ENCODE assay signal across 14 mouse cellular contexts in genomic region chr5:112931901-112932300, GRCm38 (mm10). TPM values are rescaled to one million over a fixed set of nuclear protein-coding genes. Genes with fewer than 3 reads are reported as not detected.
"Had no signal": no experiment of that assay in that cellular context is flagged by ENCODE, and none has a peak within 500 bp of the region (broad histone marks: within the 10 kb centered on the region; RNA-seq: fewer than 3 reads in every experiment).

No protein-coding gene starts in this region.

- H3K27me3 ChIP-seq: limb, embryonic 13.5 days; midbrain, embryonic 13.5 days; neural tube, embryonic 15.5 days had no signal

- H3K27ac ChIP-seq: kidney, postnatal 0 days; limb, embryonic 13.5 days; liver, embryonic 14.5 days; midbrain, embryonic 13.5 days; neural tube, embryonic 15.5 days; stomach, postnatal 0 days had no signal

- H3K9me3 ChIP-seq: limb, embryonic 13.5 days; midbrain, embryonic 13.5 days; neural tube, embryonic 15.5 days had no signal

- H3K4me2 ChIP-seq: limb, embryonic 13.5 days; midbrain, embryonic 13.5 days; neural tube, embryonic 15.5 days had no signal

- ATAC-seq: midbrain, embryonic 13.5 days had no signal

- H3K4me3 ChIP-seq: limb, embryonic 13.5 days; midbrain, embryonic 13.5 days; myocyte; neural tube, embryonic 15.5 days had no signal

- DNase-seq: kidney, adult 9 months; kidney, postnatal 36 days; left cerebral cortex, postnatal 4 days; lung, adult 18-20 months; thymus, adult 18-20 months; thymus, postnatal 14 days had no signal

- H3K9ac ChIP-seq: limb, embryonic 13.5 days; liver, embryonic 14.5 days; midbrain, embryonic 13.5 days; neural tube, embryonic 15.5 days had no signal

RNA-seq across cellular contexts. Expression of gene Myo18b, which starts 35.7 kb away (rescaled TPM):
- total RNA-seq: megakaryocyte-erythroid progenitor cell, adult 5-6 weeks had no signal
